Mouse (Mus musculus): ENCODE measurements around the gene Olfr325.

DNA sequence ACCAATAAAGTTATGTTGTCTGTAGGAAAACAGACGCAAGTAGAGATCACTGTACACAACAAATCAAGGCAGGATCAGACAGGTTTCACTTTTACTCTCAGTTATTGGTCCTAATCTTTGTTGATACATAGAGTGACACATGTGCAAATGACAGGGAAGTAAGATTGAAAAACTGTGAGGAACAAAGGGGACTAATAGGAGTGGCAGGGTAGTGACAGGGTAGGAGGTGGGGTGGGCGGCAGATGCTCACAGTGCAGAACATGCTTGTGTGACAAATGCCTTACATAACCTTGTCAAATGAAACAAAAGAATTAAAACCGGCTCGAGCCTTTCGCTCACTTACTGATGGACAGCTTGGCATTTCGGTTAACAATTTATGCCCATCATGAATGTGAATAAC is 41.3 kb downstream of the Olfr325 start:
- TF ChIP-seq CTCF (IDR thresholded peaks at IDR 0.05; ENCODE audit: extremely low read depth, insufficient read depth, low read length) (no peak), POLR2A (IDR thresholded peaks at IDR 0.05; ENCODE audit: extremely low read depth, insufficient read depth, low read length) (no peak)

Data from cortical plate, adult 2 months (tissue).